Mouse (Mus musculus): ENCODE data around the gene Ehbp1. TPM values are rescaled to one million over a fixed set of nuclear protein-coding genes. Genes with fewer than 3 reads are reported as not detected.

Gene Ehbp1
- total and polyA plus RNA-seq, 2 experiments from 2014 or later = 15.4 to 33.4 TPM

DNA sequence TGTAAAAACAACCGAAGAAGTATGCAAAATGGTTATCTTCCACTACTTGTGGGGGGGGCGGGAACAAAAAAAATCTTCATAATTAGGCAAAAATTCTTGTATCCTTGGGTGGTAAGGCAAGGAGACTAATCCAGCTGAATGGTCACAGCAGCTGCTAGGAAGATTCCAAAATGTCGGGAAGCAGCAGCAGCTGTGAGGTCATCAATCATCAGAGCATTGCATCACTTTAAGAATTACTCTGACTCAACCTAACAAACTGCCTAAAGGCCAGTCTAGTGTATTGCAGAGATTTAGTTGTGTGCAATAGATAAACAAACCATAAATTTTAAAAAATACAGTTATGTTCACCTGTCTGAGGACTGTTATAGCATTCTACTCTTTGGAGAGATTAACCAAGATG is 368.5 kb downstream of the Ehbp1 start:
- no peak overlapping the region for H3K9ac ChIP-seq (replicated peaks; ENCODE audit: low read length, poor library complexity, severe bottlenecking)
- TF ChIP-seq CTCF (IDR thresholded peaks at IDR 0.05) = no peak
- DNase-seq (ENCODE audit: low spot score) (no peak), ATAC-seq (ENCODE audit: low FRiP score) (no peak)
- no peaks in the 10 kb centered on the region for H3K36me3 ChIP-seq (ENCODE audit: insufficient read depth, low read length)
- no peak overlapping the region for H3K4me2 ChIP-seq (ENCODE audit: low read depth, low read length, poor library complexity, severe bottlenecking)
- H3K4me1 ChIP-seq (ENCODE audit: insufficient read depth, low read length) = no peaks in the 10 kb centered on the region
- H3K27me3 ChIP-seq (ENCODE audit: insufficient read depth, low read length) = no peaks in the 10 kb centered on the region
- H3K4me3 ChIP-seq (ENCODE audit: low read depth, low read length) = no peak overlapping the region
- WGBS = 85% methylated on average over 3 of the region's 3 CpGs
- no peak overlapping the region for H3K27ac ChIP-seq (ENCODE audit: low read depth, low read length)
- no peaks in the 10 kb centered on the region for H3K9me3 ChIP-seq (ENCODE audit: low read length)

DNA sequence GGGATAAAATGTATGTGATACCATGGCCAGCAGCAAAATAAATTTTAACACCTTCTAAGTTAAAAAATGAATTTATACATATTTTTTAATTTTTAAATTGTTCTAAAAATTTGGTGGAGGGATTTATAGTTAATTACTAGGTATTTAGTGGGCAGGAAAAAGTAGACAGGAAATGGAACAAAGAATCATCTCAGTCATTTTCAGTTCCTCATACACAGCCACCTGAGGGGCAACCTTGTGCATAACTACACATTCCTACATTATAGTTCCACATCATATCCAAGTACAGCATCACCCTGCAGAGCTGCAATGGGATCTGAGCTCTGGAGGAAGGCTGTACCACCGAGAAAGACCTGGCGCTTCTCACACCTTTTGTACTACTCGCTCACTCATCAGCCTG is 373.2 kb downstream of the Ehbp1 start:
- H3K27me3 ChIP-seq (ENCODE audit: insufficient read depth, low read length) = no peaks in the 10 kb centered on the region
- no peaks in the 10 kb centered on the region for H3K4me1 ChIP-seq (ENCODE audit: insufficient read depth, low read length)
- no peak for TF ChIP-seq CTCF (IDR thresholded peaks at IDR 0.05)
- DNase-seq (ENCODE audit: low spot score) = no peak
- 94% methylated on average over 3 of the region's 3 CpGs for WGBS
- H3K9me3 ChIP-seq (ENCODE audit: low read length) = no peaks in the 10 kb centered on the region
- no peak overlapping the region for H3K9ac ChIP-seq (replicated peaks; ENCODE audit: low read length, poor library complexity, severe bottlenecking)
- no peak overlapping the region for H3K4me2 ChIP-seq (ENCODE audit: low read depth, low read length, poor library complexity, severe bottlenecking)
- no peaks in the 10 kb centered on the region for H3K36me3 ChIP-seq (ENCODE audit: insufficient read depth, low read length)
- no peak overlapping the region for H3K4me3 ChIP-seq (ENCODE audit: low read depth, low read length)
- no peak overlapping the region for H3K27ac ChIP-seq (ENCODE audit: low read depth, low read length)
- ATAC-seq (ENCODE audit: low FRiP score) = no peak

Other genes with a start within 250 kb of the Ehbp1 start
- gene Tmem17, start 169.8 kb upstream of the Ehbp1 start, total RNA-seq (2014; rRNA removed) = 18.0 and 28.0 TPM in 2 replicates
- 24.7 and 26.0 TPM in 2 replicates for gene Tmem17, start 169.8 kb upstream of the Ehbp1 start, polyA plus RNA-seq (2015; fragmentation: Nextera tagmentation; extraction: Ambion mirVana)